Mouse (Mus musculus): ENCODE data around the gene Tns2.

DNA sequence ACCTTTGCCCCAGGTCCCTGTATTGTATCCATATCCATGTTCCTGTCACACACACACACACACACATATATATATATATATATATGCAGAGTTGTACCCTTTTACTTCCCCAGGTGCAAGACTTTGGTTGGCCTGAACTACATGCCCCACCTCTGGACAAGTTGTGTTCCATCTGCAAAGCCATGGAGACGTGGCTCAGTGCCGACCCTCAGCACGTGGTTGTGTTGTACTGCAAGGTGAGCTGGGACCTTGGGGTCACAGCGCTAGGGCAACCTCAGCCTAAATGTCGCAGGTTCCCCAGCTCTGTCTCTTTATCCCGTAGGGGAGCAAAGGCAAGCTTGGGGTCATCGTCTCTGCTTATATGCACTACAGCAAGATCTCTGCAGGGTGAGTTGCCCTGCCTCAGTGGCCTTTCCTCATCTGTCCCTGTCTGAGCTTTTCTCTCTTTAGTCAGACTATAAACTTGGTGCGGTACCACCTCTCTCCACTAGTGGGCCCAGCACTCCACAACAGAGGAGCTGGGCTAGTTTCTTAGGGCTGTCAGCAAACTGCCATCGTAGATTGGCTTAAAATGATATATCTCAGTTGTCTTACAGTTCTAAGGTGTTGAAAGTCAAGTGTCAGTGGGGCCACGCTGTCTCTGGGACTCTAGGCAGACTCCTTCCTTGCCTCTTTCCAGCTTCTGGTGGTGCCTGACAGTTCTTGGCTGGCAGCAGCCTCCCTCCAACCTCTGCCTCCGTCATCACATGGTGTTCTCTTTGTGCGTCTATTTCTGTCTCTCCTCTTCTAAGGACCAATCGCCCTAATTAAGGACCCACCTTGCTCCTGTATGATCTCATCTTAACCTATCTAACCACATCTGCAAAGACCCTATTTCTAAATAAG is 7.7 kb downstream of the Tns2 start:
- TF ChIP-seq CTCF (IDR thresholded peaks at IDR 0.05; ENCODE audit: low read depth, low read length) (peak; percentile 57), POLR2A (IDR thresholded peaks at IDR 0.05; ENCODE audit: borderline replicate concordance, low read depth, low read length) (no peak)

All from bone marrow macrophage, adult 2 months (primary cell).